Mouse (Mus musculus): ENCODE results near the gene Coro6. TPM values are rescaled to one million over a fixed set of nuclear protein-coding genes. Genes with fewer than 3 reads are reported as not detected.

Coro6 gene
- polyA plus RNA-seq, 1 experiment from 2014 or later, result 0.78 TPM

- no peaks in the 10 kb centered on the region for H3K9me3 ChIP-seq
- H3K4me1 ChIP-seq, result peaks cover 77% of the 10 kb centered on the region
- under 1% methylated on average over 40 of the region's 87 CpGs for WGBS
- peak; percentile 42; the same call in 1 of the 2 replicates for ATAC-seq (ENCODE audit: low FRiP score, low read depth)
- peak within 1 kb of the TSS; percentile 96 for H3K4me2 ChIP-seq (replicated peaks)
- H3K9ac ChIP-seq, result peak within 1 kb of the TSS; percentile 88
- H3K36me3 ChIP-seq, result no peaks in the 10 kb centered on the region
- H3K4me3 ChIP-seq, result peak within 1 kb of the TSS; percentile 94
- H3K27me3 ChIP-seq, result no peaks in the 10 kb centered on the region
- H3K27ac ChIP-seq, result no peak within 1 kb of the TSS
These were observed 27.5 kb downstream of the Coro6 start, which contains the start of gene Ankrd13b for GRCm38 (mm10) chr11:77489591-77490235. TSS of gene Ankrd13b (minus strand) at chr11:77489678.

GRCm38 (mm10) chr11:77490451-77490850, 28.2 kb downstream of the Coro6 start:
- no peak for ATAC-seq (ENCODE audit: low FRiP score, low read depth)
- Histone ChIP-seq H3K36me3 (no peaks in the 10 kb centered on the region), H3K9ac (peak overlapping the region; percentile 59; the same call in 1 of the 2 replicates), H3K27me3 (no peaks in the 10 kb centered on the region), H3K27ac (no peak overlapping the region), H3K9me3 (no peaks in the 10 kb centered on the region), H3K4me3 (peak overlapping the region; percentile 94), H3K4me1 (peaks cover 77% of the 10 kb centered on the region), H3K4me2 (replicated peaks) (peak overlapping the region; percentile 96)
- WGBS, result 67% methylated on average over 6 of the region's 6 CpGs

- no peaks in the 10 kb centered on the region for H3K36me3 ChIP-seq
- ATAC-seq (ENCODE audit: low FRiP score, low read depth), result peak; percentile 77
- H3K9me3 ChIP-seq, result no peaks in the 10 kb centered on the region
- peak overlapping the region; percentile 96 for H3K4me2 ChIP-seq (replicated peaks)
- H3K9ac ChIP-seq, result peak overlapping the region; percentile 59
- WGBS, result under 1% methylated on average over 13 of the region's 13 CpGs
- H3K27me3 ChIP-seq, result no peaks in the 10 kb centered on the region
- H3K4me1 ChIP-seq, result peaks cover 77% of the 10 kb centered on the region
- peak overlapping the region; percentile 95 for H3K27ac ChIP-seq
- peak overlapping the region; percentile 94 for H3K4me3 ChIP-seq
These were observed 28.9 kb downstream of the Coro6 start for GRCm38 (mm10) chr11:77491123-77491501.

- no peaks in the 10 kb centered on the region for H3K9me3 ChIP-seq
- under 1% methylated on average over 23 of the region's 23 CpGs for WGBS
- H3K27me3 ChIP-seq, result no peaks in the 10 kb centered on the region
- H3K9ac ChIP-seq, result peak overlapping the region; percentile 59
- peak overlapping the region; percentile 95 for H3K27ac ChIP-seq
- H3K4me3 ChIP-seq, result peak overlapping the region; percentile 94
- H3K4me1 ChIP-seq, result peaks cover 75% of the 10 kb centered on the region
- no peaks in the 10 kb centered on the region for H3K36me3 ChIP-seq
- peak overlapping the region; percentile 96 for H3K4me2 ChIP-seq (replicated peaks)
- ATAC-seq (ENCODE audit: low FRiP score, low read depth), result peak; percentile 80
These were observed 29.5 kb downstream of the Coro6 start for GRCm38 (mm10) chr11:77491502-77492291.

GRCm38 (mm10) chr11:77492311-77492871, 30.2 kb downstream of the Coro6 start:
- Histone ChIP-seq H3K9me3 (no peaks in the 10 kb centered on the region), H3K4me1 (peaks cover 74% of the 10 kb centered on the region), H3K27me3 (no peaks in the 10 kb centered on the region), H3K27ac (peak overlapping the region; percentile 95), H3K9ac (peak overlapping the region; percentile 93), H3K4me3 (peak overlapping the region; percentile 94), H3K4me2 (replicated peaks) (peak overlapping the region; percentile 96), H3K36me3 (no peaks in the 10 kb centered on the region)
- under 1% methylated on average over 18 of the region's 18 CpGs for WGBS
- no peak for ATAC-seq (ENCODE audit: low FRiP score, low read depth)

GRCm38 (mm10) chr11:77492911-77493332, 30.7 kb downstream of the Coro6 start:
- Histone ChIP-seq H3K4me3 (peak overlapping the region; percentile 94), H3K4me1 (peaks cover 74% of the 10 kb centered on the region), H3K4me2 (replicated peaks) (peak overlapping the region; percentile 96), H3K9me3 (no peaks in the 10 kb centered on the region), H3K36me3 (no peaks in the 10 kb centered on the region), H3K27me3 (no peaks in the 10 kb centered on the region), H3K27ac (peak overlapping the region; percentile 95), H3K9ac (peak overlapping the region; percentile 93)
- WGBS, result under 1% methylated on average over 32 of the region's 32 CpGs
- ATAC-seq (ENCODE audit: low FRiP score, low read depth), result peak; percentile 66

- 2% methylated on average over 42 of the region's 74 CpGs for WGBS
- H3K27me3 ChIP-seq, result no peaks in the 10 kb centered on the region
- no peaks in the 10 kb centered on the region; the same call in 1 of the 2 replicates for H3K36me3 ChIP-seq
- peak within 1 kb of the TSS; percentile 96 for H3K4me2 ChIP-seq (replicated peaks)
- H3K4me1 ChIP-seq, result peaks cover 74% of the 10 kb centered on the region
- H3K9me3 ChIP-seq, result no peaks in the 10 kb centered on the region
- ATAC-seq (ENCODE audit: low FRiP score, low read depth), result no peak
- peak within 1 kb of the TSS; percentile 95 for H3K27ac ChIP-seq
- H3K4me3 ChIP-seq, result peak within 1 kb of the TSS; percentile 94
- H3K9ac ChIP-seq, result peak within 1 kb of the TSS; percentile 93
These were observed 31.5 kb downstream of the Coro6 start, which contains the start of gene Git1 for GRCm38 (mm10) chr11:77493512-77494343. TSS of gene Git1 (plus strand) at chr11:77493562.

- H3K9ac ChIP-seq, result peak overlapping the region; percentile 93
- H3K4me2 ChIP-seq (replicated peaks), result peak overlapping the region; percentile 96
- H3K27ac ChIP-seq, result peak overlapping the region; percentile 79; the same call in 1 of the 2 replicates
- H3K4me3 ChIP-seq, result peak overlapping the region; percentile 94
- H3K27me3 ChIP-seq, result no peaks in the 10 kb centered on the region
- no peak for ATAC-seq (ENCODE audit: low FRiP score, low read depth)
- peaks cover 72% of the 10 kb centered on the region for H3K4me1 ChIP-seq
- peaks cover 2% of the 10 kb centered on the region for H3K36me3 ChIP-seq
- 23% methylated on average over 4 of the region's 4 CpGs for WGBS
- H3K9me3 ChIP-seq, result no peaks in the 10 kb centered on the region
These were observed 32.1 kb downstream of the Coro6 start for GRCm38 (mm10) chr11:77494344-77494676.

- H3K4me1 ChIP-seq, result peaks cover 72% of the 10 kb centered on the region
- H3K9ac ChIP-seq, result peak overlapping the region; percentile 93
- H3K9me3 ChIP-seq, result no peaks in the 10 kb centered on the region
- ATAC-seq (ENCODE audit: low FRiP score, low read depth), result no peak
- peak overlapping the region; percentile 33; the same call in 1 of the 2 replicates for H3K27ac ChIP-seq
- H3K27me3 ChIP-seq, result no peaks in the 10 kb centered on the region
- H3K36me3 ChIP-seq, result peaks cover 7% of the 10 kb centered on the region
- H3K4me2 ChIP-seq (replicated peaks), result peak overlapping the region; percentile 96
- 80% methylated on average over 6 of the region's 6 CpGs for WGBS
- H3K4me3 ChIP-seq, result peak overlapping the region; percentile 94
These were observed 32.6 kb downstream of the Coro6 start for GRCm38 (mm10) chr11:77494782-77495181.

- H3K36me3 ChIP-seq, result peaks cover 14% of the 10 kb centered on the region
- no peaks in the 10 kb centered on the region for H3K9me3 ChIP-seq
- no peak overlapping the region for H3K9ac ChIP-seq
- H3K27me3 ChIP-seq, result no peaks in the 10 kb centered on the region
- no peak overlapping the region for H3K4me2 ChIP-seq (replicated peaks)
- no peak for ATAC-seq (ENCODE audit: low FRiP score, low read depth)
- H3K4me3 ChIP-seq, result 0 out of 2 replicates have a peak overlapping the region, but pooled peaks have one; percentile 94
- H3K27ac ChIP-seq, result no peak overlapping the region
- H3K4me1 ChIP-seq, result peaks cover 70% of the 10 kb centered on the region
These were observed 33.3 kb downstream of the Coro6 start for GRCm38 (mm10) chr11:77495507-77495906.

GRCm38 (mm10) chr11:77497341-77497756, 35.1 kb downstream of the Coro6 start:
- 21% methylated on average over 6 of the region's 6 CpGs for WGBS
- Histone ChIP-seq H3K27me3 (no peaks in the 10 kb centered on the region), H3K9ac (peak overlapping the region; percentile 19; the same call in 1 of the 2 replicates), H3K4me3 (no peak overlapping the region), H3K9me3 (no peaks in the 10 kb centered on the region), H3K27ac (peak overlapping the region; percentile 48; the same call in 1 of the 2 replicates), H3K4me2 (replicated peaks) (no peak overlapping the region), H3K4me1 (peaks cover 62% of the 10 kb centered on the region), H3K36me3 (peaks cover 32% of the 10 kb centered on the region)
- ATAC-seq (ENCODE audit: low FRiP score, low read depth), result no peak

All from limb, embryonic 13.5 days (tissue).